Mouse (Mus musculus) forebrain, embryonic 15.5 days (tissue): ENCODE results near the gene Slc6a20a. TPM values are rescaled to one million over a fixed set of nuclear protein-coding genes. Genes with fewer than 3 reads are reported as not detected.

Experiments used
- ATAC-seq: fragments of 200-750 bp; cut with Nextera tagmentation; replicated peaks from 2 replicates; pipeline ENCODE4 v1.8.0; 2017; ENCODE audit warnings: mild to moderate bottlenecking, moderate TSS enrichment, moderate library complexity
- H3K27ac ChIP-seq: fragments of 300-500 bp; sonication (generic); replicated peaks from 2 replicates; pipeline ENCODE4 v1.5.1; 2015; ENCODE audit warnings: mild to moderate bottlenecking, inconsistent platforms
- H3K27me3 ChIP-seq: fragments of 300-500 bp; sonication (generic); 2 replicates; pipeline ENCODE4 v1.6.1; 2015; ENCODE audit warnings: inconsistent platforms
- H3K36me3 ChIP-seq: fragments of 300-500 bp; sonication (generic); 2 replicates; pipeline ENCODE4 v1.6.1; 2015; ENCODE audit warnings: mild to moderate bottlenecking, inconsistent platforms
- H3K4me1 ChIP-seq: fragments of 300-500 bp; sonication (generic); 2 replicates; pipeline ENCODE4 v1.6.1; 2015; ENCODE audit warnings: inconsistent platforms
- H3K4me2 ChIP-seq: fragments of 300-500 bp; sonication (generic); replicated peaks from 2 replicates; pipeline ENCODE4 v1.6.1; 2015; ENCODE audit warnings: mild to moderate bottlenecking, inconsistent platforms
- H3K4me3 ChIP-seq: fragments of 300-500 bp; sonication (generic); 2 replicates; pipeline ENCODE4 v1.5.1; 2015; ENCODE audit warnings: mild to moderate bottlenecking, inconsistent platforms
- H3K9ac ChIP-seq: fragments of 300-500 bp; sonication (generic); replicated peaks from 2 replicates; pipeline ENCODE4 v1.6.1; 2015; ENCODE audit warnings: mild to moderate bottlenecking, inconsistent platforms
- H3K9me3 ChIP-seq: fragments of 300-500 bp; sonication (generic); 2 replicates; pipeline ENCODE4 v1.6.1; 2016; ENCODE audit warnings: inconsistent platforms
- WGBS: fragments of 180-500 bp; shearing (Covaris S2); methylation state at CpG from one replicate; pipeline ENCODE4 v1.1.7; 2015; ENCODE audit warnings: mixed read lengths; 5-methylcytosine and 5-hydroxymethylcytosine counted together
- polyA plus RNA-seq: library from polyadenylated mRNA; unstranded; fragments of >200 nt; fragmentation: Nextera tagmentation; extraction: Ambion mirVana; gene quantifications from 2 replicates; pipeline ENCODE4 v1.2.1, GENCODE M21; 2015

Gene Slc6a20a
- polyA plus RNA-seq, 1 experiment from 2014 or later: 2.8 TPM

- no peak for ATAC-seq
- H3K27me3 ChIP-seq: no peaks in the 10 kb centered on the region
- H3K27ac ChIP-seq: no peak within 1 kb of the TSS
- WGBS: 83% methylated on average over 6 of the region's 6 CpGs
- H3K36me3 ChIP-seq: no peaks in the 10 kb centered on the region
- no peak within 1 kb of the TSS for H3K9ac ChIP-seq
- no peaks in the 10 kb centered on the region for H3K4me1 ChIP-seq
- no peak within 1 kb of the TSS for H3K4me2 ChIP-seq
- no peak within 1 kb of the TSS for H3K4me3 ChIP-seq
- H3K9me3 ChIP-seq: no peaks in the 10 kb centered on the region
Measured at GRCm38 (mm10) chr9:123632281-123632680, 46.4 kb downstream of the Slc6a20a start, which contains the start of gene Slc6a20b. Gene Slc6a20b (minus strand): TSS chr9:123632565.

GRCm38 (mm10) chr9:123631666-123632065 lies 47.0 kb downstream of the Slc6a20a start:
- no peak for ATAC-seq
- Histone ChIP-seq H3K36me3 (no peaks in the 10 kb centered on the region), H3K9ac (no peak overlapping the region), H3K4me3 (no peak overlapping the region), H3K9me3 (no peaks in the 10 kb centered on the region), H3K4me2 (no peak overlapping the region), H3K27ac (no peak overlapping the region), H3K4me1 (no peaks in the 10 kb centered on the region), H3K27me3 (no peaks in the 10 kb centered on the region)
- 87% methylated on average over 3 of the region's 3 CpGs for WGBS

GRCm38 (mm10) chr9:123625821-123626220 lies 52.9 kb downstream of the Slc6a20a start:
- 93% methylated on average over 11 of the region's 11 CpGs for WGBS
- Histone ChIP-seq H3K9ac (no peak overlapping the region), H3K36me3 (no peaks in the 10 kb centered on the region), H3K4me3 (no peak overlapping the region), H3K4me2 (no peak overlapping the region), H3K9me3 (no peaks in the 10 kb centered on the region), H3K27ac (no peak overlapping the region), H3K4me1 (no peaks in the 10 kb centered on the region), H3K27me3 (no peaks in the 10 kb centered on the region)
- ATAC-seq: no peak

GRCm38 (mm10) chr9:123624741-123625140 lies 53.9 kb downstream of the Slc6a20a start:
- Histone ChIP-seq H3K4me1 (no peaks in the 10 kb centered on the region), H3K4me2 (no peak overlapping the region), H3K9me3 (no peaks in the 10 kb centered on the region), H3K27ac (no peak overlapping the region), H3K27me3 (no peaks in the 10 kb centered on the region), H3K4me3 (no peak overlapping the region), H3K9ac (no peak overlapping the region), H3K36me3 (no peaks in the 10 kb centered on the region)
- 82% methylated on average over 2 of the region's 2 CpGs for WGBS
- no peak for ATAC-seq

GRCm38 (mm10) chr9:123620311-123621098 lies 58.2 kb downstream of the Slc6a20a start:
- no peak overlapping the region for H3K4me3 ChIP-seq
- WGBS: 87% methylated on average over 5 of the region's 5 CpGs
- no peaks in the 10 kb centered on the region for H3K36me3 ChIP-seq
- H3K9ac ChIP-seq: no peak overlapping the region
- no peak overlapping the region for H3K4me2 ChIP-seq
- H3K27ac ChIP-seq: no peak overlapping the region
- H3K9me3 ChIP-seq: no peaks in the 10 kb centered on the region
- ATAC-seq: no peak
- no peaks in the 10 kb centered on the region for H3K4me1 ChIP-seq
- no peaks in the 10 kb centered on the region for H3K27me3 ChIP-seq

- Histone ChIP-seq H3K36me3 (no peaks in the 10 kb centered on the region; the same call in 1 of the 2 replicates), H3K27me3 (no peaks in the 10 kb centered on the region), H3K4me2 (no peak overlapping the region), H3K4me1 (no peaks in the 10 kb centered on the region), H3K27ac (no peak overlapping the region), H3K9ac (no peak overlapping the region), H3K9me3 (no peaks in the 10 kb centered on the region), H3K4me3 (no peak overlapping the region)
- 98% methylated on average over 1 of the region's 1 CpGs for WGBS
- no peak for ATAC-seq
Measured at GRCm38 (mm10) chr9:123601529-123601928, 77.2 kb downstream of the Slc6a20a start.

- Histone ChIP-seq H3K9ac (no peak overlapping the region), H3K4me3 (no peak overlapping the region)
- no peak for ATAC-seq
Measured at GRCm38 (mm10) chr9:123597376-123597775, 81.3 kb downstream of the Slc6a20a start.

GRCm38 (mm10) chr9:123596910-123597309 lies 81.8 kb downstream of the Slc6a20a start:
- no peak for ATAC-seq
- Histone ChIP-seq H3K27me3 (no peaks in the 10 kb centered on the region), H3K27ac (no peak overlapping the region), H3K4me2 (no peak overlapping the region), H3K36me3 (peaks cover 8% of the 10 kb centered on the region), H3K4me3 (no peak overlapping the region), H3K9ac (no peak overlapping the region), H3K4me1 (no peaks in the 10 kb centered on the region), H3K9me3 (no peaks in the 10 kb centered on the region)
- 98% methylated on average over 2 of the region's 2 CpGs for WGBS

More at GRCm38 (mm10) chr9:123597376-123597775, 81.3 kb downstream of the Slc6a20a start:
- WGBS: 96% methylated on average over 2 of the region's 2 CpGs
- H3K9me3 ChIP-seq: no peaks in the 10 kb centered on the region
- peaks cover 6% of the 10 kb centered on the region for H3K36me3 ChIP-seq
- no peak overlapping the region for H3K27ac ChIP-seq
- H3K4me1 ChIP-seq: no peaks in the 10 kb centered on the region
- H3K4me2 ChIP-seq: no peak overlapping the region
- no peaks in the 10 kb centered on the region for H3K27me3 ChIP-seq

GRCm38 (mm10) chr9:123595194-123595593 lies 83.5 kb downstream of the Slc6a20a start:
- 92% methylated on average over 4 of the region's 4 CpGs for WGBS
- Histone ChIP-seq H3K36me3 (peaks cover 16% of the 10 kb centered on the region), H3K4me1 (no peaks in the 10 kb centered on the region), H3K27me3 (no peaks in the 10 kb centered on the region), H3K9ac (no peak overlapping the region), H3K9me3 (no peaks in the 10 kb centered on the region), H3K27ac (no peak overlapping the region), H3K4me2 (no peak overlapping the region), H3K4me3 (no peak overlapping the region)
- no peak for ATAC-seq

- Histone ChIP-seq H3K9ac (no peak overlapping the region), H3K9me3 (no peaks in the 10 kb centered on the region), H3K27ac (no peak overlapping the region), H3K4me1 (no peaks in the 10 kb centered on the region), H3K4me3 (no peak overlapping the region), H3K36me3 (peaks cover 31% of the 10 kb centered on the region), H3K4me2 (no peak overlapping the region), H3K27me3 (no peaks in the 10 kb centered on the region)
- 94% methylated on average over 7 of the region's 7 CpGs for WGBS
- ATAC-seq: no peak
Measured at GRCm38 (mm10) chr9:123589240-123589910, 89.3 kb downstream of the Slc6a20a start.
